Mouse (Mus musculus): Measurements from ENCODE around the gene Snx33.
"Not testable (repeated sequence)": the region's sequence is repeated elsewhere in the genome, so short reads cannot be mapped to it uniquely, and the experiment has no call there.

The Snx33 gene

DNA sequence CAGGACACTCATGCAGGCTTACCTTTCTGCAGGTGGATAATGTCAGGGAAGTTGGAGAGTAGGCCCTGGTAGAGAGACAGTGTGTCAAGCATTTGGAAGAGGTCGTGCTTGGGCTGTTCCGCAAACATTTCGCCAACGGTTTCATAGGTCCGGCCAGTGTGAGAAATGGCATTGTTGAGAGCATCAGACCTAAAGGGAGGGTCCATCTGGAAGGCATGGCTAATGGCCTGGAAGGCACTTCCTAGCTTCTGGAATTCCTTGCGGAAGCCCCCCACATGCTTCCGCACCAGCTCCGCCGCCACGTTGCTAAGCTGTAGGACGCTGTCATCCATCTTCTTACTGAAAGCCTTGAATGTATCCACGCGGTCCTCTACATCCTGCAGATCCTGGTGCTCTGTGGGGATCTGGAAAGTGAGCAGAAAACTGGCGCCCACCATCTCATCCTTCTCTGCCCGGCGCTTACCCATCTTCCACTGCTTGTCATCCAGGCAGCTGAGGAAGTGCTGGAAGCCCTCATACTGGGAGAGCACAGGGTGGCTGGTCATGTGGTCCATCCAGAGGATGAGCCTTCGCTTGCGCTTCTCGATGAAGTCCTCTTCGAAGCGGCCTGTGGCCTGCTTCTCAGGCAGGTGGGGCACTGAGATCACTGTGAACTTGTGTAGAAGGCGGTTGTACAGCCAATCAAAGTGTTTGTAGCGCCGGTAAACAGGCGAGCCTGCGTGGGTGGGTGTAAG, 2.7 kb downstream of the Snx33 start:
- DNase-seq (ENCODE audit: low spot score in 2 of 2), result no peak

DNA sequence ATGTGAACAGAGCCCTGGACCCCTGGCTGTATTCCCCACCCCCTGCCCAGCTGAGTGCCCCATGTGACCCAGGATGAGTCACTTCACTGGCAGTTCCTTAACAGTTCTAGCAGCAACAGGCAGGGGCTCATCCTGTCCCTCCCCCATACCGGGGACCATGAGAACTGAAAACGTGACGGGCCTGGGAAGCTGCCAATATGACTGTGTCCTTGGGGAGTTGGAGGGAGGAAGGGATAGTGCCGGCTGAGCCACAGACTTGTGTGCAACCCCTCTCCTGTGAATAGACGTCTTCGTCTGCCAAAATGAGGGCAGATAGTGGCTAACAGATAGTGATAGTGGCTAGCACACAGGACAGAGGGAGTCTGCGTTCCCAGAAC, 3.5 kb downstream of the Snx33 start:
- DNase-seq (ENCODE audit: low spot score in 2 of 2), result peak; percentile 38 to 56

DNA sequence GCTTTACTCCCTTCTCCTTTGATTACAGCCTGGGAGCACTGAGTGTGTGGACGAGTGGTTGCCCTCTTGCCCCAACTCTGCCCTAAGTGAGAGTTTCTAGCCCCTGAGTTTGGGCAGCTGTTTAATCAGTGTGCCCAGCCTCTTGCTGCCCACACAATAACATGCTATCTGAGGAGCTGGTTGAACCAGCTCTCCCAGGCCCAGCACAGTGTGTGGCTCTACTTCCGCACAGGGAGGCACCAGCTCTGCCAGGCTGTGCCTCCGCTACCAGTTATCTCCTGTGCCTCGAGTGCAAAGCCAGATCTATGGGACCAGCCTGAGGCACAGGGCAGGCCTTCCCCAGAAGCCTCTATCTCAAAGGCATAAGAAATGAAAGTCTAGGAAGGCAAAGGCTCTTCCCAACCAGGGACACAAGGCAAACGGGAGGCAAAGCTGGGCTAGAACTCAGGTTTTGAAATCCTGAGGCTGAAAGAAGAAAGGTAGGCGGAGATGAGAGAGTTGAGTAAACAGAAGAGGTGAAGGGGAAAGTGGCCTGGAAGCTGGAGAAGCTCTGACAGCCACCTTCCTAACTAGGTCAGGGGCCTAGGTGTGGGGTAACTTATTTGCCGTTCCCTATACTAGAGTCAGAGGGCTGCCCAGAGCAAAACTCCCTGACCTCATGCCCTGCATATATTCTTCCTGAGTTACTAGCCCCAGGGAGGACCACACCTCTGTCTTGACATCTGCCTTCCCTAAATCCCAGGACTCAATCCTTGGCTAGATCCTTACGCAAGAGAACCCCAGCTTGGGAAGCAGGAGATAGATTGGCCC, 4.1 kb downstream of the Snx33 start:
- no peak for DNase-seq (ENCODE audit: low spot score in 2 of 2)

DNA sequence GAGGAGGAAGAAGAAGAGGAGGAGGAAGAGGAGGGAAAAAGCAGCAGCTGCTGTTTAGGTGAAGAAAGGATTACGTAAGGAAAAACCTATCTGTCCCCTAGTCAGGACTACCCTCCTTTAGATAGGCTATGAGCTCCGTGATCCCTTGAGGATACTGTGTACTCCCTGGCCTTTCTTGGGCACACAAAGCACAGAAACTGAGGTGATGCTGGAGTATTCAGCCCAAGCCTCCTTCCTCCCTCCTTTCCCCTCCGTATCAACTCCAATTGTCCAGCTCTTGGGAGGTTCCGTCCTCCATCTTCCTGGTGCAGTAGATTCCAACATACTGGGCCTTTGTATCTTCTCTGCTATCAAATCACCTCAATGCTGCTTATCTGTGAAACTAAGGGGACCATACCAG, 5.4 kb downstream of the Snx33 start:
- no peak for DNase-seq (ENCODE audit: low spot score in 2 of 2)

DNA sequence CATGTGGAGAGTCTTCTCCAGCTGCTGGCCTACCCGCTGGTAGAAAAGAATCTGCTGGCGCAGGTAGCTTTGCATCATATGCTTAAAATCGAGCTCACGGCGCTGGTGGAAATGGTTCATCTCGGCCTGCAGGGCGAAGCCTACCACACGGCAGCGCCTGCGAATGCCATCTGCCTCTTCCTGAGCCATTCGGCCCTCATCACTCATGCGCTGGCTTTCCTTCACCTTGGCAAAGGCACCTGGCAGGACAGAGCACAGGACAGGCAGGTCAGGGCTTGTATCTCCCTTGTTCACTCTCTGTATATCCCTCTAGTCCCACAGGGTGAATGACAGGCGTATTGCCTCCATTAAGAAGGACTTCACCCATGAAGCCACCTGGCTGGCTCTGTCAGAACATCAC, 9.7 kb downstream of the Snx33 start:
- DNase-seq (ENCODE audit: low spot score in 2 of 2), result no peak

DNA sequence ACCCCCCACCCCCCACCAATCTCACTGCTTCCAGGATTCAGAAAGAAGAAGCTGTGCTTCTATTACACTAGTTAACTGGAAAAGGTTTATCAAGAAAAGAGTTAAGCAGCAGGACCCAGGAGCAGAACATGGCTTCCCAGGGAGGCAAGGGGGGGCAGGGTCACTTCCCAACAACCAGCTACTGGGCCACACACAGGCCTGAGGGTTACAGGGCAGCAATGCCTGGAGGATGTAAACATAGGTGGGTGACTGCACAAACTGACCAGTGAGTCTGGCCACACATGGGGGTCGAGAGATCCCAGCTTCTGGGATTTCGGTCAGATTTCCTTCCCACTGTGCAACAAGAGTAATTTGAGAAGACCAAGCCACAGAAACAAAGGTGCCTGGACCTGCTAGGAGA, 11.0 kb downstream of the Snx33 start:
- DNase-seq (ENCODE audit: low spot score in 2 of 2), result no peak

DNA sequence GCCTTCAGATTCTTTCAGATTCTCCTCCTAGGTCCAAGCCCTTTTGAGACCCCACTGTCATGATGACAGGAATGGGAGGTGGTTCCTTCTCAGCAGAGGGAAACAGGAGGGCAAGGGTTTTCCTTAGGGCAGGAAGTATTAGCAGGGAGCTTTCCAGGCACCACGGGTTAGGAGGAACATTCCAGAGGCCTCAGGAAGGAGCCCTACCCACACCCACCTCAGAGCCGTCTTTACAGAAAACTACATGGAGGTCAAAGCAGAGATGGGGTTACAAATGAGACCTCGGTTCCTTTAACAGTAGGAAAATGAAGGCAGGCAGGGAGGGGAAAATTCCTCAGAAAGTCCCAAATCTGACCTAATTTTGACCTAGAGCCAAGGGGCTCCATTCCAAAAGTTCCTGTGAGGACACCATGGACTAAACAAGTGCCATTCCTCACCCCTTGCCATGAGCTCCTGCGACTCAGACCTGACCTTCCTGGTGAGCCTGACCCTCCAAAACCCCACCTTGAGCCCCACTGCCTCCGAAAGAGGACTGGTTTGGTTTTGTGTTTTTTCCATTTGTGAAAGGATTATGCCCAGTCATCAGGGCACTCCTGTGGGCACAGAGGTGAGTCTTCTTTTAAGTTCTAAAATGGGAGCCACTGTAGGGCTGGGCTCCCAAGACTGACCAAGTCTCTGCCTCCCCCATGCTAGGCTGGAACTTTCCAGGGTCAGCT, 12.3 kb downstream of the Snx33 start:
- no peak for DNase-seq (ENCODE audit: low spot score in 2 of 2)

DNA sequence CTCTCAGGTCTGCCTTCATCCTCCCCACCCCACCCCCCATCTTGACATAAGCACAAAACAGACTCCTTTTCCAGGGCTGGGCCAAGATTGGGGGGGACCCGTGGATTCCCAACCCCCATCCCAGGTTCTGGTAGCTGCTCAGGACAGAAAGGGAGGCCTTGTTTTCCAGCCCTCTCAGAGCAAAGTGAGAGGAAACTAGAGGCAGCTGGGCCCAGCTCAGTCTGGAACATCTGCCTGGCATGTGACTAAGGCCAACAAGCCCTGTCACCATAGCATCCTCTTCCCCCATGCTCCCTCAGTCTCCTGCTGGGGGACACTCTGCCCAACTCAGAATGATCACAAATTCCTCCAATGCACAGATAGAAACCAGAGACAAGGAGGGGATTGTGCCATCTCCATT, 13.1 kb downstream of the Snx33 start:
- DNase-seq (ENCODE audit: low spot score in 2 of 2), result no peak

DNA sequence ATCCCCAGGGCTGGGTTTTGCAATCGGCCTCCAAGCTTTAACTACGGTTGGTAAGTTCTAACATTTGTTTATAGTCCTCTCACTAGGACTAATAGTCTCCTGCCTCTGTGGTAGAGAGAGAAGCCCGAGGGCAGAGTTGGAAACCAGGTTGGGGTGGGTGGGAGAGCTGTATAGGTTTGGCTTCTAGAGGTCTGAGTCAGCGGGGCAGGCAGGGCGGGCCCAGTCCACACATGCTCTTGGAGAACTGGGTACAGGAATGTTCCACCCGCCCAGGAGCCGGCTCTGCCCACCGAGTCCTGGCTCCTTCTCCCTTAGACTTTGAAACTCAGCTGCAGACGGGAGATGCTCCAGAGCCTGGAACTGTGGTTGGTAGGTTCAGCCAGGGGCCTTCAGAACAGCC, 14.2 kb downstream of the Snx33 start:
- DNase-seq (ENCODE audit: low spot score in 2 of 2), result no peak

DNA sequence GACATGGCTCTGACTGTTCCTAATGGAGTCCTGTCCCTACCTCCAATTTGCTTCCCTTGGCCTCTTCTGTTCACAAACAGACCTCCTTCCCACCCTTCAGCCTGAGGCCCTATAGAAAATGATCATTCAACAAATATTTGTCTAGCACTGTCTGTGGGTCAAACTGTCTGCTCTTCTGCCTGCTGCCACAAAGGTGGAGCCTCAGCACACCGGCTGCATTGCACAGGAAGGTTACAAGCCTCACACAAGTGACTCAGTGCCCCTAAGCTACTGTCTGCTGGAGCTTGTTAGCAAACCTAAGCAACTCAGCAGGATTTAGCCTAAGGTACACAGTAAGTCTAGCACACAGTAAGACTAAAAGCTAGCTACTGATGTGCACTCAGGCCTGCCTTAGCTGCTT, 17.2 kb downstream of the Snx33 start:
- no peak for DNase-seq (ENCODE audit: low spot score in 2 of 2)

DNA sequence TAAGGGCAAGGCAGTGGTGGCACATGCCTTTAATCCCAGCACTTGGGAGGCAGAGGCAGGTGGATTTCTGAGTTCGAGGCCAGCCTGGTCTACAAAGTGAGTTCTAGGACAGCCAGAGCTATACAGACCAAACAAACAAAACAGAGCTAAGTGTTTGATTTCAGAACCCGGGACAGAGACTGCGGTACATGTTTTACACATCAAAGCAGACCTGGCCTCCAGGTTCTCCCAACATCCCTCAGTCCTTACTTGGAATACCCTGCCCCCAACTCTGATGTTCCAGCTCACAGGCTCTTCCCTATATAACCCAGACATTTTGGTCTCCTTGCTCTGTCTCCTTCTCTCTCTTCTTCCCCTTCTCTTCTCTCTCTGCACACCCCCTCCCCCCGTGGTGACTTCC, 18.2 kb downstream of the Snx33 start:
- DNase-seq (ENCODE audit: low spot score in 2 of 2), result not testable (repeated sequence)

DNA sequence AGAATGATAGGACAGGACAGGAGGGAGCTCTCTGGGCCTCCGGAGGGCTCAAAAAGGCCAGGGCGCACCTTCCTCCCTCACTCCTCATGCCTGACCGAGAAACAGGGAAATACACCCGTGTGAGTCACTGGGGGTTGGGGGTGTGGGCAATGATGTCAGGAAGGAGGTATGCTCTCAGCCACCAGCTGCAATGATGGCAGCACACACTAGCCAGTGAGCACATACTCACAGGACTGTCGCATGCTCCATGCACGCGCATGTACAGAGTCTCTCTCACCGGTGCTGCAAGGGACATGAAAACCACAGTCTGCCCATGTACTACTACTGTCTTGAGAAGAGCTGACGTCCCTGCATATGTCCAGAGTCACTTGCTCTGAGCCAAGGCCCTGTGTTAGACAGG, 20.6 kb downstream of the Snx33 start:
- DNase-seq (ENCODE audit: low spot score in 2 of 2), result no peak

DNA sequence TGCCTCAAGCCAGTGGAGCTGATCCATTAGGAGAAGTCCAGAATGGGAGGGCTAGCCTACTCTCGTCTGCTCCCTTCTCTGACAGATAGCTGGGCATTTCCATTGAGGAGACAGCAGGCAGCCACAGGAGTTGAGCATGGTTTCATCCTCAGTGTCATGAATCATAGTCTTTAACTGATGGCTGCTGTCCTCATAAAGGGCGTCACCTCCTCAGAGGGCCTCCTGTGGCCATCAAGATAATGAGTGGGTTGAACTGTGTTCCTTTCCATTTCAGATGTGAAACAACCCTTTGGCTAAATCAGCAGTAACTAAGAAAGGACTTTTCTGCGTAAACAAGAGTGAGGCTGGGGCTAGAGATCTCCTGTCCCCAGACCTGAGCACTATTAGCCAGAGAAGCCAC, 24.5 kb downstream of the Snx33 start:
- DNase-seq (ENCODE audit: low spot score in 2 of 2), result no peak

DNA sequence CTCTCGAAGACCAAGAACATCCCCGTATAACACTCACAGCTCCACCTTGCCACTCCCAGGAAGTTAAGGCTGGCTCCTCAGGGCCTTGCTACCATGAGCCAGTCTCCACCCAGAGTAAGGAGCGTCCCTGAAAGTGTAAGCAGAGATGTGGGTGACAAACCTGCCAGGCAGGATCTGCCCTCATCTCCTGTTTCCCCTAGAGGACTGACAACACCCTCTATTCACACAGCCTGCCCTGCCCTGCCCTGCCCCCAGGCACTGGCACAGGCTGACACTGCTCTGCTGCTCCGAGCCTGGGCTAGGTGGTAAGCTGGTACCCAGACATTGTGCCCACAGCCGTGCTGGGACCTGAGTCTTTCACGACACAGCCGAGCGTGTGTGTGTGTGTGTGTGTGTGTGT, 27.0 kb downstream of the Snx33 start:
- DNase-seq (ENCODE audit: low spot score in 2 of 2), result peak; percentile 15 to 19

DNA sequence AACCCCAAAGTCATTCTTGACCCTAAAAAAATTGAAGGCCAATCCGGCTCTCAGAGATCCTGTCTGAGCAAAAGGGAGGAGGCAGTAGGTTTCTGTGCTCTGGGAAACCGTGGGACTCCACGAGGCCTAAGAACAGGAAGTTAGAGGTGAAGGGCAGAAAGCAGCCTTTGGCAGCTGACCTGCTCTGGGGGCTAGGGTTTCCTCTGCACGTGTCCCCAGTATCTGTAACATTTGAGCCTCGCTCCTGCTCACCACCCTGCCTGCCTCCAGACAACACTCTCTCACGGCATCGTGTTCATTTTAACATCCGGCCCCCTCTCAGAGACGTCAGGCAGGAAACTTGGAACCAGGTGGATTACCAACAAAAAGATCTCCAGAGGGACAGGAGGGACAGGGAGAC, 27.6 kb downstream of the Snx33 start:
- DNase-seq (ENCODE audit: low spot score in 2 of 2), result peak; percentile 18 to 23

DNA sequence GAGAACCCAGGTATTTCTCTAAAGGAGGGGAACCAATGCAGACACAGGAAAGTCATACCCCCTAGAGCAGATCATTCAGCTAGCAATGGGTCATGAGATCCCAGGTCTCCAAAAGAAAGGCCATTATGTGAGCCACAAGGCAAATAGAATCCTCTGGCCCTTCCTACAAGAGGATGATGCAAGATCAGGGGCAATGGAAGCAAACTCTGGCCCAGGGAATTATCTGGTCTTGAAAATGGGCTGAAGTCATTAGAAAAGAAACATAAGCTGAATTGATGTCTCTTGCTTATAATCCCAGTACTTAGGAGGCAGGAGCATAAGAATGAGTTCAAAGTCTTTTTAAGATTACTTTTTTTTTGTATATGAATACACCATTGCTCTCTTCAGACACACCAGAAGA, 28.1 kb downstream of the Snx33 start:
- no peak for DNase-seq (ENCODE audit: low spot score in 2 of 2)

DNA sequence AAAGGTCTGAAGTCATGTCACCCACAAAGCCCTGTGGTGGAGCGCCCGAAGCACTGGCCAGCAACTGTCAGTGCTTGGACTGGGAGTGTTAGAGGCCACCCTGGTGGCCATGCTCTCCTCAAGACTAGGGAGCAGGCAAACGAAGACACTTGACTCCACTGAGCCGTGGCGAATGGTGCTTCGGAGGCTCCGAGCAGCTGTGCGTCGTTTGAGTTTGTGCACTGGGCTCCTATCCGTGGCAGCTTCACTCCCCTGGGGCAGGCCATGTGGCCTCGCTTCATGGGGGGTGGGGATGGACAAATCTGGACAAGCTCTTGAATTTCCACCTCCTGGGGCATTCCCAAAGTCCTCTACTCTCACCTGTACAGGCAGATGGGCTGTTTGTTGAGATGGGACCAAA, 28.8 kb downstream of the Snx33 start:
- DNase-seq (ENCODE audit: low spot score in 2 of 2), result peak in 1 of 2 experiments; percentile 19

DNA sequence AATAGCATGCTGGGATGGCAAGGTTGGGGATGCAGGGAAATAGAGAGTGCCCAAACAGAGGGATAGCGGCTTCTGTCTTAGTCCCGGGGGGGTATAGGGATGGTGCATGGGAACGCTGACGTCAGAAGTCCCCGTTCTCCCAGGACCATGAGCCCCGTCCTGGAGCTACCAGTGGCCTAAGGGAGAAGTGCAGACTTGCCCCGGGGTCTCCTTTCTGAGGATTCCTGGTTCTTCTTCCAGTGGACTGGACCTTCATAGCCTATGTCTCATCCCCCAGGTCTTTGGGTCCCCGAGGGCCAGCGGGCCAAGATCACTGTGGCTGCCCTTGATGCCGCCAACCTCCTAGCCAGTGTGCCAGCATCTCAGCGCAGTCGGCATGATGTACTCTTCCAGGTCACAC, 31.4 kb downstream of the Snx33 start:
- DNase-seq (ENCODE audit: low spot score in 2 of 2), result no peak

DNA sequence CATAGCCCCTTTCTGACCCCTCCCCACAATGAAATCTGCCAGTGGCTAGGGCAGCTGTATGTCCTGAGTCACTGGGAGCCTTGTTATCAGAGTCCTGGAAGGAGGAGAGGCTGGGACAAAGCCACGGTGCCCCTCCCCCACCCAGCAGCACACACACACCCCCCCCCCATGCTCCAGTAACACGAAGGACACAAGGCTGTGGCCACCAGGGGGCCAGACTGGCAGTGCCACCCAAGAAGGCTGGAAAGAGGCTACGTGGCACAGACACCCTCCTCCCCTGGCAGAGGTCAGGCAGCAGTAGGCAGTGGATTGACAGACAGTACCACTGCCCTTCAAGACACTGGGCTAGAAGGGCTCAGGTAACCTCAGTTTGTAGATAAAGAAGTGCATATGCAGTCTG, 34.2 kb downstream of the Snx33 start:
- DNase-seq (ENCODE audit: low spot score in 2 of 2), result peak in 1 of 2 experiments; percentile 16

DNA sequence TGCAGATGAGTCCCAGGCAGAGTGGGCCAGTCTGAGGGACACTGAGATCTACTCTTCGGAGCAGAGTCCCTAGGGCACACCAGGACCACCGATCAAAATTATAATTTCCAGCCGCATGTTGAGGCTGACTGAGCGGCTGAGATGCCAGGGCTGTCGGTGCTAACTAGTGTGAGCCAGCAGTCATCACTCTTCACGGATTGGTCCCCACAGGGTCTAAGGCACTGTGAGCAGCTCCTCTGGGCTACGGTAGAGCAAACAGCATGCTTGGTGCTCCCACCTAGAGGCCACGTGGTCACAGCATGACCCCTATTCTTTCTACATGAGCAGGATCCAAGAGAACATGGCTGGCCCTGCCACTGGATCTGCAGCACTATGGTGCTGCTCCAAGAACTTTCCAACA, 34.9 kb downstream of the Snx33 start:
- no peak for DNase-seq (ENCODE audit: low spot score in 2 of 2)

DNA sequence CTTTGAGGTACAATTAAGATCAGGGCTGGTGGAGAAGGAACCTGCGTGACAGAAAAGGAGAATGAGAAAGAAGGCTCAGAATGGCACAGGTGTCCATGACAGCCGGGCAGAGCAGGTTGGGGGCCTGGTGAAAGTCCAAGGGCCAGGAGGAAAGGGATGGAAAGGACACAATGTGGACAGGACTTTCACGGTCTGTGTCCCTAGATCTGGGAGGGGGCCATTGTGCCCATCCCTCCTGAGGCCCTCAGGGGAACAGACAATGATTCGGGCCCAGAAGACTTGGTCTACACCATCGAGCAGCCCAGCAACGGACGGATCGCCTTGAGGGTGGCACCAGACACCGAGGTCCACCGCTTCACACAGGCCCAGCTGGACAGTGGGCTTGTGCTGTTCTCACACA, 36.1 kb downstream of the Snx33 start:
- no peak for DNase-seq (ENCODE audit: low spot score in 2 of 2)

DNA sequence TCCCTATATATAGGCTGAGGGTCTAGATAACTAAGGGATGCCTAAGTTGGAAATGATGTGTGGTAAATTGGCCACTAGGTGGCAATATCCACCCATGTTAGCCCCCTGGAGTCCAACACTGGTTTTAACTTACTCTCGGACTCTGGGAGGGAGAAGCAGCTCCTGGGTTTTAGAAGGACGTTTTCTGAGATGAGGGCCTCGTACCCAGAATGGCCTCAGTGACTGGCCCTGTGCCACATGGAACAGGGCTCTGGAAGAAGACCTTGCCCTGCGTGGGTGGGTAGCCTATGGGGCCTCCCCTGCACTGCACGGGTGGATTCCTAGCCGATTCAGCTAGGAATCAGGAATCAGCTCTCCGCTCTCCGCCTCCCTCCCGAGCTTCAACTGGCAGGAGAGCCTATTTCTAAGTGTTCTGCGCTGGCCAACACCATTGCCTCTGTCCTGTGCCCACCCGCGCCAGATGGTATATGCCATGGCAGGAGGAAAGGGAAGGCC, 36.6 kb downstream of the Snx33 start:
- peak; percentile 42 to 58 for DNase-seq (ENCODE audit: low spot score in 2 of 2)

Measured in spleen, postnatal 36 days (tissue).